Mouse (Mus musculus) liver, embryonic 18 days (tissue): ENCODE measurements around the gene Cklf. TPM values are rescaled to one million over a fixed set of nuclear protein-coding genes. Genes with fewer than 3 reads are reported as not detected.

Source experiments
- polyA plus RNA-seq: library from polyadenylated mRNA; depleted of rRNA; stranded (reverse); fragments of >200 nt; gene quantifications from 2 replicates; pipeline ENCODE4 v1.2.3, GENCODE M21; 2012; rRNA removed

Cklf gene
- polyA plus RNA-seq: 14.2 and 14.7 TPM in 2 replicates

GRCm38 (mm10) chr8:104250439-104251367 is at the start of gene Cklf:
Gene Cklf, plus strand, starts transcription at chr8:104250861.

DNA sequence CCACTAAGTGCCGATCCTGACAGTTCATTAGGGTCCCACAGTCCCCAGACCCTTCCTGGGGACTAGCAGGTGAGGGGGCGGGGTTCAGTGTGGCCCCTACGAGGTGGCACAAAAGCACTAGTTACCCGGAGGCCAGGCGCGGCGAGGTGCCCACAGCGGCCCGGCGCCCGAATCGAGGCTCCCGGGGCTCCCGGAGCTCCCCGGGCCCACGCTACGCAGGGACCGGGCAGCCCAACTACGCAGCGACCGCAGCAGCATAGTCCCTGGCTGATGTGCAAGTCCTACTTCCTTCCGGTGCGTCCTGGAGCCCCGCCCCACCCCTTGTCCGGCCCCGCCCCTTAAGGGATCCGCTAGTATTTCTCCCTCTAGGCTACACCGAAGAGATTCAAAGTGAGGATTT is 2.4 kb upstream of the Cklf start, which contains the start of gene Tk2:
Gene Tk2 (minus strand): TSS at position 283 of the 400 bp plus-strand sequence.

DNA sequence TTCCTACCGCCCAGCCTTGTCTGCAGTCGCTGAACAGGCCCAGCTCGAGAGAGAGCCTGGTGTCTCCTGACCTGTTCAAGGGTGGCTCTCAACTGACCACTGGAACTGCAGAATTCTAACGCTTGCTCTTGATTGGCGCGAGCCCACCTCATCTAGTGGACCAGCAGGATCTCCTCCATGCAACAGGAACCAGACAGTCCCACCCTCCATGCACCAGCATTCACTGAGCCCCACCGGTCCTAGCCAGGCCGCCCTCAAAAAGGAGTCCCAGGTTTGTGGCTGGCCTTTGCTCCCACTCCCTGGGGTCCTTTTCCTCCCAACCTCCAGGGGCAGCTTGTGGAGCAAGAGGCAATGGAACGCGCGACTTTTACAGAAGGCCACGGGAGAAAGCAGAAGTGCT is 42.4 kb downstream of the Cklf start, which contains the start of gene Cmtm2a:
Gene Cmtm2a (minus strand): TSS at position 101 of the 400 bp plus-strand sequence.

GRCm38 (mm10) chr8:104309441-104310155 is 58.9 kb downstream of the Cklf start, which contains the start of the genes Gm45711 and Cmtm1:
Gene Gm45711, minus strand, starts transcription at chr8:104310081.
Gene Cmtm1, minus strand, starts transcription at chr8:104310145.

Other genes starting within 250 kb of the Cklf start
- 19.1 and 20.4 TPM in 2 replicates for gene Cdh5, start 149.2 kb upstream of the Cklf start, polyA plus RNA-seq
- gene Bean1, start 80.4 kb upstream of the Cklf start, polyA plus RNA-seq: 0.03 and 0.04 TPM in 2 replicates
- 7.2 and 7.5 TPM in 2 replicates for gene Tk2, start 2.3 kb upstream of the Cklf start, polyA plus RNA-seq
- gene Cmtm2a, start 42.3 kb downstream of the Cklf start, polyA plus RNA-seq: not detected in 2 replicates
- gene Gm45711, start 59.2 kb downstream of the Cklf start, polyA plus RNA-seq: not detected in 2 replicates
- gene Cmtm1, start 59.3 kb downstream of the Cklf start, polyA plus RNA-seq: not detected in 2 replicates
- not detected in 2 replicates for gene Gm11020, start 70.7 kb downstream of the Cklf start, polyA plus RNA-seq
- not detected in 2 replicates for gene Cmtm2b, start 71.4 kb downstream of the Cklf start, polyA plus RNA-seq
- 20.7 and 22.6 TPM in 2 replicates for gene Cmtm3, start 88.5 kb downstream of the Cklf start, polyA plus RNA-seq
- gene Cmtm4, start 144.9 kb downstream of the Cklf start, polyA plus RNA-seq: 3.2 and 3.5 TPM in 2 replicates
- gene Dync1li2, start 192.2 kb downstream of the Cklf start, polyA plus RNA-seq: 10.1 and 10.7 TPM in 2 replicates